Mouse (Mus musculus) megakaryocyte, adult 5-6 weeks (primary cell): Measurements from ENCODE around the gene S100a6. TPM values are rescaled to one million over a fixed set of nuclear protein-coding genes. Genes with fewer than 3 reads are reported as not detected.
A peak's percentile ranks its signal among the peaks of the same experiment; 100 is the strongest.

ENCODE experiments used
- ATAC-seq: 2 replicates; pipeline ENCODE4 v1.8.0; 2016; ENCODE audit warnings: mild to moderate bottlenecking, inconsistent platforms; ENCODE audit not compliant: poor library complexity, severe bottlenecking
- total RNA-seq, 2 experiments: library from RNA; stranded (forward) in 1 of 2; stranded (reverse) in 1 of 2; fragments of 153-499, 151-499 nt in 1 of 2; fragments of 221-1000, 200-1000 nt in 1 of 2; gene quantifications; 2 replicates each; pipeline versions ENCODE4 v1.2.3 to v1.2.4; 2015 to 2017

S100a6 gene
- total RNA-seq, 2 experiments from 2014 or later = 1,043 to 2,141 TPM

DNA sequence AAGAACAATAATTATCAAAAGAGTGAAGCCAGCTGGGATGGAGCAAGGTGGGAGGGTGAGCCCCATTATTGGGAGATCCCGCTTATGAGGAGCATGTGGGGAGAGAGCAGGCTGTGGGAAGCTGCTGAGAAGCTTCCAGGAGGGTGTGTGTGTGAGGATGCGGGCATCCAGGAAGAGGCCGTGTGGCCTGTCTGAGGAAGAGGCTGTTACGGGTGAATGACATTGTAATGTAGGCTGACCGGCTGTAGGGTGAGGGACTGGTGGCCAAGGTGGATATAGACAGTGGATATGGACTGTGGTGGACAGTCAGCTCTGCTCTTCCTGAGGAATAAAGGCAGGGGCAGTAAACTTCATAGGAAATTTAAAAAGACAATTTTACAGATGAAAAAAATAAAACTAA is 12.8 kb downstream of the S100a6 start:
- ATAC-seq = no peak

DNA sequence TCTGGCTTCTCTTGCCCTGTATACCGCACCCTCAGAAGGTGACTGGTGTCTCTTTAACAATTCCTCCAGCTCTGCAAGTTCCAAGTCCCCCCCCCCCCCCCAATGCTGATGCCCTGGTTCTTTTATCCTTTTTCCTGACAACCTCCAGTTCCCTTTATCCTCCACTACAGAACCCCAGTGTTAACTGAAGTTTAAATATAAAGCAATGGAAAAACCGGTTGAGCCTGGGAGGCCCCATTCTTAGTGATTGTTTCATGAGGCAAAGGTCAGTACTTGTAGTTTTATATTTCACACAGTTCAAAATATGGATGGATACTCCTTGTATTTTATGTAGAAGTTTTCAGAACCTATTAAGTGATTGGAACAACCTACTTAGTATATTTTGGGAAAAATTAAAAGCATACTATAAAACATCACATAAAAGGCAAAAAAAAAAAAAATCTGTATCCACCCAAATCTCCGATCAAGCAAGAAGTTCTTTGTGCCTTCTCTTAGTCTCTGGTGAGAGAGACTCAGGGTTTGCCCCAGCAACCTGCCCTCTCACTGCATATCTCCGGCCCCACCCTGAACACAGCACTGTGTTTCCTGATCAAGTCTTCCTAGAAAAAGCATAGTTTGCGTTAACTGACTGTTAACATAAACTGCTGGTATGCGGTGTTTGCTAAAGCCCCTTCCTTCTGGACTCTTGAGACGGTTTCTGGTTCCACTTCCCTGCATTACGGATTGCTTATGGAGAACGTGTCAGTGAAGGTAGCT is 13.8 kb downstream of the S100a6 start:
- no peak for ATAC-seq

DNA sequence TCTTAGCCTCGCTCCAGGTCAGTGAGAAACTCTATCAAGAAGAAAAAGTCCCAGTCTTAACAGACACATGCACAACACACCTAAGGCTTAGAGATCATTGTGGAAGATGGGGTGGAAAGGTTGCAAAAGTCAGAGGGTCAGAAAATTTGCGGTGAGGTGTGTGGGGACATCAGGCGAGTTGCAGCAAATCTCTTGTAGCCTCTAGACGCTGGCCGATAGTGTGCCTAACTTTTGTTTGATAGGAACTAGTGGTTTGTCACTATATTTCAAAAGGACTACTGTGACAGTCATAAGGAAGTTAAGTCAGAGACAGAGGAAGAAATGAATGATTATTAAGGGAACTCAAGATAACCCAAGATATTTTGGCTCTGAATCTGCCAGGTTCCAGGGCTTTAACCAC is 14.7 kb downstream of the S100a6 start:
- ATAC-seq = peak; percentile 87

DNA sequence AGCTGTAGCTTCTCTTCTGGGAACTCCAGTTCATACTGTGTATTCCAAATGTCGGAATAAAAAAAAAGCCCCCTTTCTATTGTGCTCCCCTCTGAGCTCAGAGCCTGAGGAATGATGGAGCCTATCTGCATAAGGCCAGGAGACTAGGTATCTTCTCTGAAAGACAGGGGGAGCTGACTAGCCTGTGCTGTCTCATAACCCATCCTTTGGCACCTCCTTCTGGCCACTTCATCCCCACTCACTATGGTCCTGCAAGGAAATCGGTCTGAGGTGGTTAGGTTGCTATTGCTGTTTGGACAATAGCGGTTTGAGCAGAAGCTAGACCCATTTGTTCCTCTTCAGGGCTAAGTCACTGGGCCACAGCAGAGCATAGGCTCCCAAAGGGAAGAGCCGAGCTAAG is 15.1 kb downstream of the S100a6 start:
- peak; percentile 39 for ATAC-seq

DNA sequence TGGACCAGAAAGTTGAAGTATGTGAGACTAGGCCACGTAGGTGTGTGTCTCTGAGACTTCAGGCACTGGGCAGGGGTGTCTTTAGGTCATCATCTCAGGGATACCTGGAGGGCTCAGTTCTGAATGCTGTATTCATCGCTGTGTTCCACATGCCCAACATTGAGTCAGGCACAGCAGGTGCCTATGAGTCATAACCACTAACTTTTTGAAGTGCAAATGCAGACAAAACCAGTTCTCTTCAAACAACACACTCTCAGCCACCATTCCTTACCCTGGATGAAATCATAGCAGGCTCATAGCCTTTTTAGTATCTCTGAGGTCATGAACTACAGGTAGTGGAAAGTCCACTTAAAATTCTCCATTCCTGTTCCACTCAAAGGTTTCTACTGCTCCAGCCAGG is 16.6 kb downstream of the S100a6 start:
- no peak for ATAC-seq

DNA sequence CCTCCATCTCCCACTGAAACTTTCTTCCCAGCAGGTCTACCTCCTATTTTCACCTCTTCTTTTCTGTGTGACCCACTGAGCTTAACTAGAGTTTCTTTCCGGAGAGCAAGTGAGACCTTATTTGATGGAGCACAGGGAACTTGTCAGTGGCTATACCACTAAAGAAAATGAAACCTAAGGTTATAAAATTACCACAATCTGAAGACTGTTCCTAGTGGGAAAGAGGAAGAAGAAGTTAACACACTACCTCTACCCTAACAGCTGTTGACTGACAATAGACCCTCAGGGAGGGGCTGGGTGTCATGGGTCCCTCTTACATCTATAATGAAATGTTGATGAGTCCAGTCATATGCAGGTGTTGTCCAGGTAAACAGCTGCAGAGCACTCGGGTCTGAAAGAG is 19.3 kb downstream of the S100a6 start:
- ATAC-seq = peak; percentile 41; the same call in 1 of the 2 replicates

DNA sequence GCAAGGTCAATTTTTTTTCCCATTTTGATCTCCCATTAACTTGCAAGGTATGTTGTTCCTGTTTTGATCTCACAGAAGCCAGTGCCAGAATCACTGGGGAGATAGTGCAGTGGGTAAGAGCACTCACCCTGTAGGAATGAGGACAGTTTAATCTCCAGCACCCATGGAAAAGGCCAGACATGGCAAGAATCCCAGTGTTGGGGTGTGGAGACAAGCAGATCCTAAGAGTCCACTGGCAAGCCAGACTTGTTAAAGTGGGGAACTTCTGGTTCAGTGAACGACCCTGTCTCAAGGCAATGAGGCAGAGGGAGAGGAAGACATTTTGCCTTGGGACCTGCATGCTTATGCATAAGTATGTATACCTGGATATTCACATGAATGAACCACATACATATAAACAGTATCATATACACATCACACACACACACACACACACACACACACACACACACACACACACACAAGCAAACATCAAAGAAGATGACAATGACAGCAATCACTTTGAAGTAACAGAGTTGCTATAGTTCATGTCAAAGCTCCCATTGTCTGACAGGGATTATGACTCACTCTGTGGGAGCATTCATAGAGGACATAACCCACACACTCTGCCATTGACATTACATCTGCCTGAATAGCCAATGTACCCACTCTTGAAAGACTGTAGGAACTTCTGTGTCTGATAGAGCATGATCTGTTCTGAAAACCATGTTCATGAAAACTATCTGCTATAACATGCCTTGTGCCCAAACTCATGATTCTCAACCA is 26.0 kb downstream of the S100a6 start:
- ATAC-seq = no peak

DNA sequence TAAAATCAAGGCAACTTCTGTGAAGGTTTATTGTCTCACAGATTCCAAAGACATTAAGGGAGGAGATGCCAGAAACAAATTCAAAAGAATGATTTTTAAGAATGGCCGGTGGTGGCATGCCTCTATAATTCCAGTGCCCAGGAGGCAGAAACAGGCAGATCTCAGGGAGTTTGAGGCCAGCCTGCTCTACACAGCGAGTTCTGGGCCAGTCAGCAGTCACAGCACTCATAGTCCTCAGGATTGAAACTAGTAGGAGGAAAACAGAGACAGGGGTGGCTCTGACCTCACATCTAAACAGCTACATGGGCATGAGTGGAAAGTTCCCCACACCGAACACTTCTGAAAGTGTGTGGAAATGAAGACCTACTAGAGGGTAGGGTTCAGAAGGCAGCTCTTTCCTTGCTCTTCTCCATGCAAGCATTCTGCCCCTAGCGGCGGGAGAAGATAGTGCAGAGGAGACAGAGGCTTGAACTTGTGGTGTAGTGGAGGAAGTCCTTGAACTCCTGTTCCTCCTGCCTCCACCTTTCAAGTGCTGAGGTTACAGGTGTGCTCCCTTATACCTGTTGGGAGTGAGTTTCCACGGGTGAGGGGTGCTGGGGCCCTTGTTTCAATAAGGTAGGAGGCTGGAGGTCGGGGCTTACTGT is 27.0 kb downstream of the S100a6 start:
- ATAC-seq = peak; percentile 87

DNA sequence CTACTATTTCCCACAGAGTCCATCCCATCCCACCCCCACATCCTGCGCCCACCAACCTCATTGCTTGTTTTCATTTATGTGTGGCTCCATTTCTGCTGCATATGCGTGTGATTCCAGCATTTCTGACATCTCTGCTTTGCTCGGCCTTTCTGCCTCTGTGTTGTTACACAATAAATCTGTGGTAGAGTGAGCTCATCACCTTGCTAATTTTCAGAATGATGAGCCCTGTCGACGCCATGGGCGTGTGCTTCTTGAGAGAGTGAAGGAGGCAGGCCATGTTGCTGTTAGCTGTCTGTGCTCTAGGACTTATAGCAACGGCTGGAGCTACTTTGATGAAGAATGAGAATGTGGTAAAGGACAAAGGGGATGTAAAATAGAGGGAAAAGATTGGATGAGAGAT is 28.3 kb downstream of the S100a6 start:
- no peak for ATAC-seq

DNA sequence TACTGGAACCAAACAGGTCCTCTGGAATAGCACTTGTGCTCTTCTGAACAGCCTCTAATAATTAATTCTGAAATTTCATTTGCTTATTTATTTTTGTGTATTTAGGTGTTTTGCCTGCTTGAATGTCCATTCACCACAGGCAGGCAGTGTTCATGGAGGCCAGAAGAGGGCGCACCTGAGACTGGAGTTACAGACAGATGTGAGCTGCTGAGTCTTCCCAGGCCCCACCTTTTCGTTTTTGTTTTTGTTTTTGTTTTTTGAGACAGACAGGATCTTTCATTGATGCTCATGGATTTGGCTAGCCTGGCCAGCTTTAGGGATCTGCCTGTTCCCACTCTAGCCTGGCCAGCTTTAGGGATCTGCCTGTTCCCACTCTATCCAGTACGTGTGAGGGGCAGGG is 31.5 kb downstream of the S100a6 start:
- peak; percentile 77 for ATAC-seq

DNA sequence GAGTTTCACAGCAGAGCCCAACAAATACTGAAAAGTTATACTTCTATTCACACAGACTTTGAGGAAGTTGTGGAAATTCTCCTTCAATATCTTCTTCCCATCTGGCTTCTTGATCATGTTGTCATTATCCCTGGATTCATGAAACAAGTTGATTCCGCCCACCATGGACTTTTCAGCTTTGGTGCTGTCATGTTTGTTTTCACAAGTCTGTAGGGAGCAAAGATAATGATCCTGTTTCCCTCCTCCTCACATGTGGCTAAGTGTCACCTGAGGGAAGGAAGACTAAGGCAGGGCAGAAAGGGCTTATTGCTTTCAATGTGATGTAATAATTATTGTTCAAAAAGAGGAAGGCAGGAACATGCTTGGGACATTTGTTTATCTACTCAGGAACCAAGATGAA is 34.6 kb downstream of the S100a6 start:
- peak; percentile 38; the same call in 1 of the 2 replicates for ATAC-seq

DNA sequence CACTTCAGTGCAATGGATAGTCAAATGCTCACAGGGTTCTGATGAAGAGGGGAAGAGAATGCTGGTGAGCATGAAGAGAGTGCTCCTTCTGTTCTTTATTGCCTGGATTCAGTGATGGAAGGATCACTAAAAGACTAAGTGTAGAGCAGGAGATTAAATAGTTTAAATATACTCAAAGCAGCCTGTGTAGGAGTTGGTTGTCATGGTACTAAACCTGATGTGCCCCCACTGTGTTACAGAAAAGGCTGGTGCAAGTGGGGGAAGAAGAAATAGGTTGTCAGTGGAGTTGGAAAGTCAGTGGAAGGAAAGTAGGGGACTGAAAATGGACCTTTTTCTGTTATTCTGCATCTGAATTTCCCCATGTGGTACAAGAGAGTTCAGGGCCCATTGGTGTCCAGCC is 36.3 kb downstream of the S100a6 start:
- ATAC-seq = no peak

DNA sequence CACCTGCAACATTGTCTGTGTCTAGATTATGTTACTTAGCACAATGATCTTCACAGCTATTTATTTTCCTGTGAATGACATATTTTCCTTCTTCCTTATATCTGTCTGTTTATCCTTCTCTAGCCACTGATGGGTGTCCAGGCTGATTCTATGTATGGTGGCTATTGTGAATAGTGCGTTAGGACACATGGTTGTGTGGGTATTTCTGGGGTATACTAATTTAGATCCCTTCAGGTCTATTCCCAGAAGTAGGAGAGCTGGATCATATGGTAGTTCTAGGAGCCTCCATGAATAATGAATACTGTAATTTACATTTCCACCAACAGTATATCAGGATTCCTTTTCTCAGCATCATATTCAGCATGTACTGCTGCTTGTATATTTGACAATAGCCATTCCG is 37.1 kb downstream of the S100a6 start:
- ATAC-seq = no peak

DNA sequence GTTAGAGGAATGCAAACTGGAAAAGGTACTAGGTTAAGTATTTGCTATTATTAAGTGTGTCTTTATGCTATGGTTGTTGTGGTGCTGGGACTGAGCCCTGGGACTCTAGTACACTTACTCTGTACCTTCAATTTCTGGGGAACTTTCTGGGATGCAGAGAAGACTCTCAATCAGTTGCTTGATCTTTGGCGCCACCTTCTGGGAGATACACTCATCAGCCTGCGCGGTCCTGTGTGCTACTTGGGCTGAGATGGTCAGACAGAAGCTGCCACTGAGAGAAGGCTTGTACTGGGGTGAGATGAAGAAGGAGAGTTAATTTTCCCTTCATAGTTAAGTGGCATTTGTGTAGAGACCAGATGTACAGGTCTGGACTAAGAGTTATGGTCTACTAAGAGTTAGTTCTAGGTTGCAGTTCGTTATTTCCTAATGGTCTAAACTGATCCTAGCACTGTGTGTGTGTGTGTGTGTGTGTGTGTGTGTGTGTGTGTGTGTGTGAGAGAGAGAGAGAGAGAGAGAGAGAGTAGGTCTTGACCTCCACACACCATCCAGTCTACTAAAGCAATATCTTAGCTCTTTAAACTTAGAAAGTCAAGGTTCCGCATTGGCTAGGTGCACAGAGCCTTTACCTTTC is 40.3 kb downstream of the S100a6 start:
- peak; percentile 67 for ATAC-seq

DNA sequence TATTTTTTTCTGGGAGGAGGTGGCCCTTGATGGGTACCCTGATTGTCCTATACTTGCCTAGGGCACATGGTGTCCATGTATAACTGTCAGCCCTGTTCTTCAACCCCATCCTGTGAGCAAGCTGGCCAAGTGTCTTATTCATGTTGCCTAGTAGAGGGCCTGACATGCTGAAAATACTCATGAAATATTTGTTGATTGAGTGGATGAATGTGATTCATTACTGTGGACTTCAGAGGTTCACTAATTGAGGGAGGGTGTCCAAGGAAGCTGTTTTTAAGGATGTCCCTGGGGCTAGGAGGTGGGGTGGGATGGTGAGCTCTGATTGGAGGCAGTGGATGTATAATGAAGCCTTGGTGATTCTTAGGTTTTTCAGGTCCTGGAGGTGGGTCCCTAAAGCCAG is 41.0 kb downstream of the S100a6 start, which contains the start of gene S100a7a:
S100a7a (plus strand) TSS at position 301 of the 400 bp plus-strand sequence.
- no peak for ATAC-seq

DNA sequence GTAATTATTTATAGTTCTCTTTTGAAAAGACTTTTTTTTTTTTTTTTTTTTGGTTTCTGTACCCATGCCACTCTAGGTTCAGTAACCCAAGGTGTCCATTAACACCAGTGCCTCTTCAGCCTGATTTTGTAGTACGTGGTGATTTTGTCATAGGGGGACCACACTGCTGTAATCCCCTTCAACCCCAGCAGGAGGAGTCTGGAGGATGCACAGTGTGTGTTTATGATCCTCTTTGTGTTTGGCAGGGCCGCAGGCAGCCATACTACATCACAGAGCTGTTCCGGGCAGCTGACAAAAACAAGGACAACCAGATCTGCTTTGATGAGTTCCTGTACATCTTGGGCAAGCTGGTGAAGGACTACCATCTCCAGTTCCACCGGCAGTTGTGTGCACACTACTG is 44.7 kb downstream of the S100a6 start:
- peak; percentile 53 for ATAC-seq

DNA sequence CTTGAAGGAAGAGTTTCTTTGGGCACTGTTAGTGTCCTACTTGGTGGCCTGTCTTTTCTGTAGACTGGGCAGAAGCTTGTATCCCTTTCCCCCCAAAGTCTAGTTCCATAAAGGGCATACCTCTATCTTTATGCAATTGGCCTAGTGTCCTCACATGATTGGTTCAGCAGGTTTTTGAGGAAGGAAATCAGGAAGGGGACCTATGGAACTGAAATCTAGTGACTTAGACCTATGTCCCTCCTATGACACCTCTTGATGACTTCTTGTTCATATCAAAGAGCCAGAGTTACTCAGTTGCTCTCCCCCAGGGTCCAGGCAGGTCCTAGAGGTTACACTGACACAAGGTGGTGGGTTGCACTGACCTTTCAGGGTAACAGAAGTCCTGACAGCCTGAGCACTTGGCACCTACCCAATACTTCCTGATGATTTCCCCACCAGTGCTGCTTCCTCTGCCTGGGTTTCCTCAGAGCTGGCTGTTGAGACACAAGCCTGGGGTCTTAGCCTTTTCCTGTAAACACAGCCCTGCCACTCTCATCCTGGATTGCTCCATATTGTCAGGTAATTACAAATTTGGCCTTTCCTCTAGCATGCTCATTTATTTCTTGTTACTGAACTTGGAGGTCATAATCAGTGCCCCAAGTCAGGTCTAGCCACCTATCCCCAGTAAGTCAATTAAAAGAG is 46.8 kb downstream of the S100a6 start:
- ATAC-seq = peak; percentile 54

DNA sequence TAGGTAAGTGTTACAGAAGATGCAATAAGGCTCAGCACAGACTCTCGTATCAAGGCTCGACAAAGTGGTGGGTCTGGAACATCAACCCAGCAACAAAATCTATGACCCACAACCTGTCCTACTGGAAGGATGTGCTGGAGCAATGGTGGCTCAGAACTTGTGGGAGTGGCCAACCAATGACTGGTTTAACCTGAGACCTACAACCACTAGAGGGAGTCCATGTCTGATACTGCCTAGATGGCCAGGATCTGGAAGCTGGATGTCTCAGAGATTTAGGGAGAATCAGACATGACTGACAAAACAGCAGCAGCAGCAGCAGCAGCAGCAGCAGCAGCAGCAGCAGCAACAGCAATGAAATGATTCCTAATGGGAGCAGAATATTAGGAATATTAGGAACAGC is 51.5 kb downstream of the S100a6 start:
- ATAC-seq = 0 out of 2 replicates have a peak, but pooled peaks have one; percentile 19

DNA sequence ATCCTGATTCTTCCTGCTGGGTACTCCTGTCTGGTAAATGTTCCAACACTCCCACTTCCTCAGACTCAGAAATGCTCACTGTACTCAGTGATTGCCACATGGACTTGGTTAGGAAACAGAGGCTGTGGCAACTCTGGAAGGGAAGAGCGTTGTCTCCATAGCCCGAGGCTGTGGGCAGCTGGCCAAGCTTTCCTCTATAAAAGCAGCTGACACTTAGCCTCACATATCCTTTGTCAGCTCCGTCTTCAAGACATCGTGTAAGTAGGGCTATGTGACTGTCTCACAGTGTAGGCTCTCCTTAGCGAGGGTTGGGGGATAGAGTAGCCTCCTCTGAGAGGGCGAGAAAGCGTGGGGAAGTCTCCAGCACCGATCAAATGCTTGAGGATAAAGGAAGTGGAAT is 56.2 kb downstream of the S100a6 start, which contains the start of gene S100a8:
S100a8 (plus strand) TSS at position 133 of the 400 bp plus-strand sequence.
- ATAC-seq = peak; percentile 70
